Mouse (Mus musculus): ENCODE results near the gene Pagr1b. TPM values are rescaled to one million over a fixed set of nuclear protein-coding genes. Genes with fewer than 3 reads are reported as not detected.

Pagr1b gene
- polyA plus RNA-seq, 1 experiment from 2014 or later = 0.44 TPM

DNA sequence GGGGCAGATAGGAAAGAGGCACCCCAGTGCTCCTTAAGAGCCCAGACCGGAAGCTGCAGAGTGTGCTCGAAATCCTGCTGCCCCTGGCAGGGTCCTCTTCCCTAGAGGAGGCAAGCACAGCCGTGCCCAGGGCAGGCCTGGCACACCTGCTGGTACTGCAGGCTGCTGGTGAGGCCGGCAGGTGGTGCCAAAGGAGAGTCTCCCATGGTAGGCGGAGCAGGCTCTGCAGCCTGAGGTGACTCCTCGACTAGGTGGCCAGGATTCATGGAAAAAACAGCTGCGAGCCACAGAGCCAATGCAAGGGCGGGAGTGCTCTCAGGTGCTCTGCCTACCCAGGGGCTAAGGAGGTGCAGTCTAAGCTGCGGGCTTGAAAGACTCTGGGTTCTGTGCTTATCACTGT lies 30.0 kb downstream of the Pagr1b start:
- Histone ChIP-seq H3K9me3 (no peaks in the 10 kb centered on the region), H3K4me2 (no peak overlapping the region), H3K27me3 (replicated peaks) (no peaks in the 10 kb centered on the region), H3K4me1 (peaks cover 5% of the 10 kb centered on the region; the same call in 1 of the 2 replicates), H3K4me3 (no peak overlapping the region), H3K9ac (no peak overlapping the region), H3K36me3 (peaks cover 6% of the 10 kb centered on the region), H3K27ac (replicated peaks) (no peak overlapping the region)
- WGBS = 38% methylated on average over 9 of the region's 9 CpGs
- ATAC-seq (ENCODE audit: extremely low read depth, insufficient number of reproducible peaks, low FRiP score, low TSS enrichment) = no peak

DNA sequence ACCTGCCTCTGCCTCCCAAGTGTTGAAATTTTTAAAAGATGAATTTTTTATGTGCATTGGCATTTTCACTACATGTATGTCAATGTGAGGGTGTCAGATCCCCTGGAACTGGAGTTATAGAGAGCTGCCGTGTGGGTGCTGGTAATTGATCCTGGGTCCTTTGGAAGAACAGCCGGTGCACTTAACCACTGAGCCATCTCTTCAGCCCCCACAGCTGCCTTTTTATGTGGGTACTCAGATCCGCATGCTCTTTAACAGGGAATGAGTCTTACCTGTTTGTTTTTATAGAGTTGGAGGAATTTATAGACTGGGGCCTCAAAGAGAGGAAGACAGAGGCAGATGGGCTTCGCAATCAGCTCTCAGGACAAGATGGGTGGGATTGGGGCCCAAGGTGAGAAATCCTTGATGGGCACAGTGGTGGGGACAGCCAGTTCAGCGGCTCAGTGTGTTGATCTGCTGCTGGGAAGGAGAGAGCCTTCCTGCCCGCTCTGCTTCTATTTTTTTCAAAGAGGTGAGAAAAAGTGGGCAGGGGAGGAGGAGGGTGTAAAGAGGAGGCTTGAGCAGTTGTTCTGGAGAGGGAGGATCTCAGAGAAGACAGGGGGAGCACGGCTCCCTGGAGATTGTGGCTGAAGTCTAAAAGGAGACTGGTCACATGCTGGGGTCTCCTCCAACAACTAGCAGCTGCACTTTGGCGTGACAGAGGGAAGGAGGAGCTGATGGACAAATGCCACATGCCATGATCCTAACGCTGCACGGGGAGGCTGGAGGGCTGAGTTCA lies 31.4 kb downstream of the Pagr1b start:
- H3K27ac ChIP-seq (replicated peaks) = no peak overlapping the region
- ATAC-seq (ENCODE audit: extremely low read depth, insufficient number of reproducible peaks, low FRiP score, low TSS enrichment) = no peak
- H3K4me1 ChIP-seq = peaks cover 5% of the 10 kb centered on the region; the same call in 1 of the 2 replicates
- WGBS = 33% methylated on average over 10 of the region's 10 CpGs
- H3K27me3 ChIP-seq (replicated peaks) = no peaks in the 10 kb centered on the region
- H3K9me3 ChIP-seq = no peaks in the 10 kb centered on the region
- H3K36me3 ChIP-seq = peaks cover 20% of the 10 kb centered on the region
- no peak overlapping the region for H3K9ac ChIP-seq
- no peak overlapping the region for H3K4me3 ChIP-seq
- no peak overlapping the region for H3K4me2 ChIP-seq

GRCm38 (mm10) chr7:126983113-126983512 lies 33.2 kb downstream of the Pagr1b start:
- no peak overlapping the region for H3K4me2 ChIP-seq
- no peaks in the 10 kb centered on the region for H3K9me3 ChIP-seq
- peaks cover 5% of the 10 kb centered on the region; the same call in 1 of the 2 replicates for H3K4me1 ChIP-seq
- no peak overlapping the region for H3K9ac ChIP-seq
- H3K36me3 ChIP-seq = peaks cover 38% of the 10 kb centered on the region
- no peak overlapping the region for H3K27ac ChIP-seq (replicated peaks)
- 77% methylated on average over 7 of the region's 7 CpGs for WGBS
- no peak for ATAC-seq (ENCODE audit: extremely low read depth, insufficient number of reproducible peaks, low FRiP score, low TSS enrichment)
- H3K4me3 ChIP-seq = no peak overlapping the region
- no peaks in the 10 kb centered on the region for H3K27me3 ChIP-seq (replicated peaks)

GRCm38 (mm10) chr7:126982054-126982453 lies 34.2 kb downstream of the Pagr1b start:
- WGBS = 62% methylated on average over 4 of the region's 4 CpGs
- H3K36me3 ChIP-seq = peaks cover 42% of the 10 kb centered on the region
- no peak overlapping the region for H3K9ac ChIP-seq
- no peaks in the 10 kb centered on the region for H3K9me3 ChIP-seq
- no peaks in the 10 kb centered on the region for H3K27me3 ChIP-seq (replicated peaks)
- H3K4me2 ChIP-seq = no peak overlapping the region
- peaks cover 13% of the 10 kb centered on the region for H3K4me1 ChIP-seq
- no peak overlapping the region for H3K27ac ChIP-seq (replicated peaks)
- H3K4me3 ChIP-seq = no peak overlapping the region
- no peak for ATAC-seq (ENCODE audit: extremely low read depth, insufficient number of reproducible peaks, low FRiP score, low TSS enrichment)

DNA sequence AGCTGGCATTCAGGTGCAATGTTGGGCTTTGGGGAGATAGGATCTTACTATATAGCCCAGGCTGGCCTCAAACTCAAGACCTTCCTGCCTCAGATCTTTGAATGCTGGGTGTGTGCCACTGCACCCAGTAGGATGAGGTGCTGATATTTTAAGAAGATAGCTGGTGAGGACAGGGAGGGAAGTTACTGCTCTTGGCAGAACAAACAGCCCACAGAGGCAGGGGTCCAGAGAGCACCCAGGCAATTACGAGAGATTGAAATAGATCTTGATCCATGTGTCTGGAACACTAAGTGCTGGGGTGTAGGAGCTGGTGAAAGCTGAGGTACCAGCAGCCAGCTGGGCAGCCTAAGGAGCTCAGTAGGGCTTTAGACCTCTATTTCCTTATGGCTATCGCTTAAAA lies 34.7 kb downstream of the Pagr1b start:
- H3K27me3 ChIP-seq (replicated peaks) = no peaks in the 10 kb centered on the region
- H3K9ac ChIP-seq = no peak overlapping the region
- H3K4me1 ChIP-seq = peaks cover 16% of the 10 kb centered on the region
- no peaks in the 10 kb centered on the region for H3K9me3 ChIP-seq
- H3K36me3 ChIP-seq = peaks cover 39% of the 10 kb centered on the region
- WGBS = 86% methylated on average over 2 of the region's 2 CpGs
- no peak overlapping the region for H3K4me3 ChIP-seq
- ATAC-seq (ENCODE audit: extremely low read depth, insufficient number of reproducible peaks, low FRiP score, low TSS enrichment) = no peak
- no peak overlapping the region for H3K4me2 ChIP-seq
- H3K27ac ChIP-seq (replicated peaks) = no peak overlapping the region

DNA sequence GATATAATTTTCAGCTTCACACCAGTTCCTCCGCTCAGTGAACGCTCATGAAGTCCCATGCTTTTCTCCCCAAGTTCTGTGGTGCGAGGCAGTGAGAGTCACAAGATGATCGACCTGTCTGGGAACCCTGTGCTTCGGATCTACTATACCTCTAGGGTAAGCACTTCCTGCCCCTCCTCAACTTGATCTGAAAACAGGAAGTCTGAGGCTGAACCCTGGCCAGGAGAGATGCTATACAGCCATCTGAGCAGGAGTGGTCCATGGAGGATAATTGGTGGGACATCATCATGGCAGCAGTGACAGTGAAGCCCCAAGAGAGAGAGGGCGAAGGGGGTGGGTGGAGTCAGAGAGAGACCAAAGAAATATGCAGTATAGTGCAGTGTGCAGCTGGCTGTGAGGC lies 37.4 kb downstream of the Pagr1b start:
- Histone ChIP-seq H3K4me3 (no peak overlapping the region), H3K27ac (replicated peaks) (no peak overlapping the region), H3K4me1 (peaks cover 16% of the 10 kb centered on the region), H3K9me3 (no peaks in the 10 kb centered on the region), H3K36me3 (peaks cover 39% of the 10 kb centered on the region), H3K9ac (no peak overlapping the region), H3K27me3 (replicated peaks) (no peaks in the 10 kb centered on the region), H3K4me2 (no peak overlapping the region)
- ATAC-seq (ENCODE audit: extremely low read depth, insufficient number of reproducible peaks, low FRiP score, low TSS enrichment) = no peak
- WGBS = 88% methylated on average over 6 of the region's 6 CpGs

- 24% methylated on average over 14 of the region's 14 CpGs for WGBS
- H3K27me3 ChIP-seq (replicated peaks) = no peaks in the 10 kb centered on the region
- peaks cover 16% of the 10 kb centered on the region for H3K4me1 ChIP-seq
- peak overlapping the region; percentile 96 for H3K9ac ChIP-seq
- no peak; the same call in 1 of the 2 replicates for ATAC-seq (ENCODE audit: extremely low read depth, insufficient number of reproducible peaks, low FRiP score, low TSS enrichment)
- peak overlapping the region; percentile 92 for H3K27ac ChIP-seq (replicated peaks)
- no peaks in the 10 kb centered on the region for H3K9me3 ChIP-seq
- peak overlapping the region; percentile 97 for H3K4me3 ChIP-seq
- peak overlapping the region; percentile 92 for H3K4me2 ChIP-seq
- H3K36me3 ChIP-seq = peaks cover 39% of the 10 kb centered on the region
These were observed 39.3 kb downstream of the Pagr1b start for GRCm38 (mm10) chr7:126976878-126977459.

DNA sequence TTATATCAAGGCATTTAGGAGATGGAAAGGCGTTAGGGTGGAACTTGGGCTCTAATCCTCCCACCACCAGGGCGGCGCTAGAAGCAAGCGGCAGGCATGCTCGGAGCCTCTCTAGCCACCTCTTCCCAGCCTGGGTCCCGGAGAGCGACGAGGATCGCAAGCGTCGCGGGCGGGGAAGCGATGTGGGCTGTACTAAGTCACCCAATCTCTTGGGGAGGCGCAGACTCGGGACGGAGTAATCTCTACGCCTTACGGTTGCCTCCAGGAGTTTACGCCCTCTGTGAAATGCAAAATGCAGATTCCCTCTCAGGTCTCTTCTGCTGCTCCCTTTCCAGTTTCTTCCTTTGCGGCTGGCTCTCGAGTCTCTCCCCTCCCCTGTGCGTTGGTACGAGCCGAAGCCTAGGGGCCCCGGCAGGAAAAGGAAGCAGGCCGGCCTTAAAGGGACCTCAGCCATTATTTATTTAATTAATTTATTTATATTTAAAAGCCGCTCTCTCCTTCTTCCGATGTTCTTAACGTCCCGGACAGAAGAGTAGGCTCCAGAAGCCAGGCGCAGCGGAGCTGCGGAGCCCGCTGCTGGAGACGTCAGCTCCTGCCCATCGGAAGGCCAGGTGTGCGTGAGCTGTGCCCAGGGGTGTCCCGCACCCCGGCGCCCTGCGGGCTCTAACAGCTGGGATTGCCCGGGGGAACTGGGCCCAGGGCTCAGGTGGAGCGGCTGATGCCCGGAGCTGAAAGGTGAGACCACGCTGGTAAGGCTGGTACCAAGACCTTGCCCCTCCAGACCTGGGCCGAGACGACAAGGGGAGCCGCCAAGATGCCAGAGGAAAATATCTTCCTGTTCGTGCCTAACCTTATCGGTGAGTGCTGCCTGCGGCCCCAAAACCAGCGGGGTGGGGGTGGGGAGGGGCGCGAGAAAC lies 40.1 kb downstream of the Pagr1b start, which contains the start of gene Cdiptos:
Gene Cdiptos (minus strand): TSS at position 149 of the 917 bp plus-strand sequence.
- Histone ChIP-seq H3K9me3 (no peaks in the 10 kb centered on the region), H3K4me1 (peaks cover 16% of the 10 kb centered on the region), H3K27me3 (replicated peaks) (no peaks in the 10 kb centered on the region), H3K4me2 (peak within 1 kb of the TSS; percentile 92), H3K27ac (replicated peaks) (peak within 1 kb of the TSS; percentile 92), H3K36me3 (peaks cover 35% of the 10 kb centered on the region), H3K9ac (peak within 1 kb of the TSS; percentile 96), H3K4me3 (peak within 1 kb of the TSS; percentile 97)
- WGBS = under 1% methylated on average over 55 of the region's 55 CpGs
- peak; percentile 87 for ATAC-seq (ENCODE audit: extremely low read depth, insufficient number of reproducible peaks, low FRiP score, low TSS enrichment)

DNA sequence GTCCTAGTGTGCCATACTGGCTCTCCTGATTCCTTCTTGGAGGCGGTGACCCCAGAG lies 40.6 kb downstream of the Pagr1b start, which contains the start of gene Cdipt:
Gene Cdipt (plus strand): TSS at position 22 of the 57 bp plus-strand sequence.
- H3K9me3 ChIP-seq = no peaks in the 10 kb centered on the region
- peak within 1 kb of the TSS; percentile 92 for H3K4me2 ChIP-seq
- peaks cover 30% of the 10 kb centered on the region for H3K36me3 ChIP-seq
- no peaks in the 10 kb centered on the region for H3K27me3 ChIP-seq (replicated peaks)
- H3K9ac ChIP-seq = peak within 1 kb of the TSS; percentile 96
- H3K4me3 ChIP-seq = peak within 1 kb of the TSS; percentile 97
- 0% methylated on average over 1 of the region's 1 CpGs for WGBS
- ATAC-seq (ENCODE audit: extremely low read depth, insufficient number of reproducible peaks, low FRiP score, low TSS enrichment) = no peak
- H3K27ac ChIP-seq (replicated peaks) = peak within 1 kb of the TSS; percentile 92
- peaks cover 16% of the 10 kb centered on the region for H3K4me1 ChIP-seq

GRCm38 (mm10) chr7:126975493-126975892 lies 40.8 kb downstream of the Pagr1b start:
- peak overlapping the region; percentile 73 for H3K9ac ChIP-seq
- no peak overlapping the region for H3K27ac ChIP-seq (replicated peaks)
- H3K4me2 ChIP-seq = peak overlapping the region; percentile 92
- peaks cover 28% of the 10 kb centered on the region for H3K36me3 ChIP-seq
- H3K4me3 ChIP-seq = peak overlapping the region; percentile 97
- no peak for ATAC-seq (ENCODE audit: extremely low read depth, insufficient number of reproducible peaks, low FRiP score, low TSS enrichment)
- H3K27me3 ChIP-seq (replicated peaks) = no peaks in the 10 kb centered on the region
- WGBS = 11% methylated on average over 8 of the region's 8 CpGs
- no peaks in the 10 kb centered on the region for H3K9me3 ChIP-seq
- peaks cover 16% of the 10 kb centered on the region for H3K4me1 ChIP-seq

- ATAC-seq (ENCODE audit: extremely low read depth, insufficient number of reproducible peaks, low FRiP score, low TSS enrichment) = no peak
- Histone ChIP-seq H3K9ac (no peak overlapping the region), H3K4me1 (peaks cover 5% of the 10 kb centered on the region; the same call in 1 of the 2 replicates), H3K36me3 (no peaks in the 10 kb centered on the region), H3K4me3 (no peak overlapping the region), H3K4me2 (no peak overlapping the region), H3K27ac (replicated peaks) (no peak overlapping the region), H3K9me3 (no peaks in the 10 kb centered on the region), H3K27me3 (replicated peaks) (peaks cover 24% of the 10 kb centered on the region)
- 65% methylated on average over 6 of the region's 6 CpGs for WGBS
These were observed 48.9 kb downstream of the Pagr1b start for GRCm38 (mm10) chr7:126967361-126967760.

All from heart, embryonic 13.5 days (tissue).